Mouse (Mus musculus): Measurements from ENCODE around the gene Gpank1. TPM values are rescaled to one million over a fixed set of nuclear protein-coding genes. Genes with fewer than 3 reads are reported as not detected.

The Gpank1 gene
- polyA plus RNA-seq, 1 experiment from 2014 or later: 13.4 TPM

GRCm38 (mm10) chr17:35094475-35095365, 26.5 kb upstream of the Gpank1 start:
- DNase-seq (ENCODE audit: low spot score): no peak
- H3K36me3 ChIP-seq (ENCODE audit: control insufficient read depth, insufficient read depth, low read length): peaks cover 88% of the 10 kb centered on the region

DNA sequence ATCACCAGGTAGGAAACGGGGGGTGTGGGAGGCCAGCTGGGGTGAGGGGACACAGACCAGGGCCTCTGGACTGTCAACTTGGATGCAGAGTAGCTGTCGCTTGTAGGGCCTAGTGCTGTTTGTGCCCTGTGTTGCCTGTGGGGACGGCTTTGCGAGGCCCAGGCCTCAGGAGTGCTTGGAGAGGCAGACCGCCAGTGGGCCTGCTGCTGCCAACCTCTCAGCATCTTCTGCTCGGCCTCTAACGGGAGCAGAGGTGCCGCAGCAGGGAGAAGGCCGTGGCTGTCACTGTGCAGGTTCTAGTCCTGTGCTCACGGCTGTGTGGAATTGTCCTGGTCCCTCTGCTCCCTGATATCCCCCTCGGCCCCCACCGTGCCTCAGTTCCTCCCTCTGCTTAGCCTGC, 24.7 kb upstream of the Gpank1 start:
- Histone ChIP-seq H3K4me1 (ENCODE audit: control insufficient read depth, insufficient read depth, low read length) (no peaks in the 10 kb centered on the region), H3K9me3 (ENCODE audit: control insufficient read depth, low read length) (no peaks in the 10 kb centered on the region), H3K4me3 (ENCODE audit: low read depth, low read length) (no peak overlapping the region), H3K27me3 (replicated peaks; ENCODE audit: control insufficient read depth, insufficient read depth, low read length) (no peaks in the 10 kb centered on the region), H3K27ac (replicated peaks; ENCODE audit: low read depth, low read length) (no peak overlapping the region), H3K36me3 (ENCODE audit: control insufficient read depth, insufficient read depth, low read length) (peaks cover 97% of the 10 kb centered on the region), H3K9ac (ENCODE audit: low read depth, low read length) (no peak overlapping the region), H3K4me2 (ENCODE audit: low read depth, low read length) (no peak overlapping the region)
- no peak for DNase-seq (ENCODE audit: low spot score)
- ATAC-seq (ENCODE audit: low read depth): no peak
- WGBS: 84% methylated on average over 11 of the region's 12 CpGs

More at GRCm38 (mm10) chr17:35094475-35095365, 26.5 kb upstream of the Gpank1 start:
- no peak for ATAC-seq (ENCODE audit: low read depth)
- 93% methylated on average over 15 of the region's 15 CpGs for WGBS
- H3K4me1 ChIP-seq (ENCODE audit: control insufficient read depth, insufficient read depth, low read length): peaks cover 6% of the 10 kb centered on the region
- H3K4me2 ChIP-seq (ENCODE audit: low read depth, low read length): no peak overlapping the region
- H3K27ac ChIP-seq (replicated peaks; ENCODE audit: low read depth, low read length): no peak overlapping the region
- H3K9ac ChIP-seq (ENCODE audit: low read depth, low read length): no peak overlapping the region
- no peak overlapping the region for H3K4me3 ChIP-seq (ENCODE audit: low read depth, low read length)
- no peaks in the 10 kb centered on the region for H3K9me3 ChIP-seq (ENCODE audit: control insufficient read depth, low read length)
- no peaks in the 10 kb centered on the region for H3K27me3 ChIP-seq (replicated peaks; ENCODE audit: control insufficient read depth, insufficient read depth, low read length)

DNA sequence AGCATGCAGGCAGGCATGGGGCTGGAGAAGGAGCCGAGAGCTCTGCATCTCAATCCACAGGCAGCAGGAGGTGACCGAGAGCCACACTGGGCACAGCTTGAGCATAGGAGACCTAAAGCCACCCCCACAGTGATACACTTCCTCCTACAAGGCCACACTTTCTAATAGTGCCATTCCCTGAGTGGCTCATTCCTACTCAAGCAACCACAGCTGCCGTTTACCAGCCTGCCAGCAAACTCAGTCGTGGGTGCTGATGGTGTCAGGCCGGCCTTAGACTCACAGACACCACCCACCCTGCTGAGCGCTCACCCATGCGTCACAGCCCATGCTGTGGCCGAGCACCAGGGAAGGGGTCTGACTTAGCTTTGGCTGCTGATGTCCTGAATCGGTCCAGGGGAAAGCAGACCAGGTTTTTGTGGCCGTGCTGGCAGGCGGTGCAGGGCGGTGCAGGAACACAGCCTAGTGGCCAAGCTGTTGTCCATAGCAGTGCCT, 24.0 kb upstream of the Gpank1 start:
- Histone ChIP-seq H3K4me1 (ENCODE audit: control insufficient read depth, insufficient read depth, low read length) (no peaks in the 10 kb centered on the region), H3K27ac (replicated peaks; ENCODE audit: low read depth, low read length) (no peak overlapping the region), H3K9me3 (ENCODE audit: control insufficient read depth, low read length) (no peaks in the 10 kb centered on the region), H3K27me3 (replicated peaks; ENCODE audit: control insufficient read depth, insufficient read depth, low read length) (no peaks in the 10 kb centered on the region), H3K4me2 (ENCODE audit: low read depth, low read length) (no peak overlapping the region), H3K4me3 (ENCODE audit: low read depth, low read length) (no peak overlapping the region), H3K36me3 (ENCODE audit: control insufficient read depth, insufficient read depth, low read length) (peaks cover 98% of the 10 kb centered on the region), H3K9ac (ENCODE audit: low read depth, low read length) (no peak overlapping the region; the same call in 1 of the 2 replicates)
- 86% methylated on average over 12 of the region's 12 CpGs for WGBS
- DNase-seq (ENCODE audit: low spot score) (no peak), ATAC-seq (ENCODE audit: low read depth) (no peak)

- H3K27me3 ChIP-seq (replicated peaks; ENCODE audit: control insufficient read depth, insufficient read depth, low read length): no peaks in the 10 kb centered on the region
- H3K9me3 ChIP-seq (ENCODE audit: control insufficient read depth, low read length): no peaks in the 10 kb centered on the region
- no peaks in the 10 kb centered on the region for H3K4me1 ChIP-seq (ENCODE audit: control insufficient read depth, insufficient read depth, low read length)
- no peak for ATAC-seq (ENCODE audit: low read depth)
- H3K36me3 ChIP-seq (ENCODE audit: control insufficient read depth, insufficient read depth, low read length): peaks cover 90% of the 10 kb centered on the region
- H3K27ac ChIP-seq (replicated peaks; ENCODE audit: low read depth, low read length): no peak overlapping the region
- WGBS: 82% methylated on average over 10 of the region's 10 CpGs
- H3K4me3 ChIP-seq (ENCODE audit: low read depth, low read length): no peak overlapping the region
- no peak overlapping the region for H3K4me2 ChIP-seq (ENCODE audit: low read depth, low read length)
- no peak overlapping the region for H3K9ac ChIP-seq (ENCODE audit: low read depth, low read length)
- no peak for DNase-seq (ENCODE audit: low spot score)
These were observed 21.0 kb upstream of the Gpank1 start for GRCm38 (mm10) chr17:35100196-35100765.

DNA sequence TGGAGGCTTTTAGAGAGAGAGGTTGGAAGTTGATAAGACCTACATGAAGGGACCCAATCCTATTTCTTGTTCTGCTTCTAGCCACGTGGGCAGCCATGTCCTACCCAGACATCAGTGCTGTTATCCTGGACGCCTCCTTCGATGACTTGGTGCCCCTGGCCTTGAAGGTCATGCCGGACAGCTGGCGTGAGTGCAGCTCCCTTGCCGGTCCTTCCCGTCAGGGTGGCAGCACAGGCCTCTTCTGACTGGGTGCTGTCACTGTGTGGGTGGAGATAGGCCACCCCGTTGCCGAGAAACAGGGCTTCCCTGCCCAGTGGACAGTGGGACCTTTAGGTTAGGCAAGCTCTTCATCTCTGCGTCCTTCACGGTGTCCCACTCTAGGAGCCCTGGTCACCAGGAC, 20.1 kb upstream of the Gpank1 start:
- no peak for DNase-seq (ENCODE audit: low spot score)
- 87% methylated on average over 10 of the region's 11 CpGs for WGBS
- peaks cover 81% of the 10 kb centered on the region for H3K36me3 ChIP-seq (ENCODE audit: control insufficient read depth, insufficient read depth, low read length)

DNA sequence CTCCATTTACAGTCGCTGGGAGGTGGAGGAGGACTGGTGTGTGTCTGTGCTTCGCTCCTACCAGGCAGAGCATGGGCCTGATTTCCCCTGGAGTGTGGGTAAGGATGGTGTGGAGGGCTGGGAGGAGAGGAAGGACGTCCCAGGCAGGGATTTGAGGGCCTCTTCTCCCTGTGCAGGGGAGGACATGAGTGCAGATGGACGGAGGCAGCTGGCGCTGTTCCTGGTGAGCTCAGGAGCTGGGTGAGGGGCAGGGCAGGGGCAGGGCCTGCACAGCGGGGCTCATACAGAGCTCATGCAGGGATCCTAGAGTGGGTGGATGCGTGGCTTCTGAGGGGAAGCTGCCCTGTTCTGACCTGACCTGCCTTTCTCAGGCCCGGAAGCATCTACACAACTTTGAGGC, 19.0 kb upstream of the Gpank1 start:
- 62% methylated on average over 6 of the region's 8 CpGs for WGBS
- no peaks in the 10 kb centered on the region for H3K9me3 ChIP-seq (ENCODE audit: control insufficient read depth, low read length)
- no peak overlapping the region for H3K4me3 ChIP-seq (ENCODE audit: low read depth, low read length)
- H3K9ac ChIP-seq (ENCODE audit: low read depth, low read length): no peak overlapping the region
- H3K36me3 ChIP-seq (ENCODE audit: control insufficient read depth, insufficient read depth, low read length): peaks cover 70% of the 10 kb centered on the region
- no peak overlapping the region for H3K4me2 ChIP-seq (ENCODE audit: low read depth, low read length)
- no peaks in the 10 kb centered on the region for H3K27me3 ChIP-seq (replicated peaks; ENCODE audit: control insufficient read depth, insufficient read depth, low read length)
- H3K27ac ChIP-seq (replicated peaks; ENCODE audit: low read depth, low read length): no peak overlapping the region
- H3K4me1 ChIP-seq (ENCODE audit: control insufficient read depth, insufficient read depth, low read length): no peaks in the 10 kb centered on the region
- DNase-seq (ENCODE audit: low spot score): peak; percentile 39
- ATAC-seq (ENCODE audit: low read depth): peak; percentile 60

More for the DNA sequence above, 20.1 kb upstream of the Gpank1 start:
- Histone ChIP-seq H3K4me2 (ENCODE audit: low read depth, low read length) (no peak overlapping the region), H3K27ac (replicated peaks; ENCODE audit: low read depth, low read length) (no peak overlapping the region), H3K4me1 (ENCODE audit: control insufficient read depth, insufficient read depth, low read length) (no peaks in the 10 kb centered on the region), H3K4me3 (ENCODE audit: low read depth, low read length) (no peak overlapping the region), H3K9me3 (ENCODE audit: control insufficient read depth, low read length) (no peaks in the 10 kb centered on the region), H3K27me3 (replicated peaks; ENCODE audit: control insufficient read depth, insufficient read depth, low read length) (no peaks in the 10 kb centered on the region), H3K9ac (ENCODE audit: low read depth, low read length) (no peak overlapping the region)
- no peak for ATAC-seq (ENCODE audit: low read depth)

DNA sequence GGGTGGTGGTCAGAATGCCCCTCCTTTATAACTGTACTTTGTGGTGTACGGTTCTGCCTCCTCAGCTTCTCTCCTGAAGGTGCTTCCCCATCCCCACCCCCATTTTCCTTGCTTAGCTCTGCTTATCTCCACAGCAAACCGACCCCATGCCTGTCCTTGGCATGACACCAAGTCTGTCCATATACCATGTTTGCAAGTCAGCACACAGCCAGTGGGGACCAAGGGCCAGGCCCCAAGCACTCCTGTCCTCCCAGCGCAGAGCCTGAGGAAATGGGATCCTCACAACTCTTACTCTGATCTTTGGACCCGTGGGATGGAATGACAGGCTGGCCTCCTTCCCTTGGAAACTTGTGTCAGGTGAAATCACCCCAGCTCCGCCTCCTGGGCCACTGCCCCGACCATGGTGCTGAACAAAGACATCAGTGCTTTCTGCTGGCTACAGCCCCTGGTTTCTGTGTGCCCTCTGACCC, 18.0 kb upstream of the Gpank1 start:
- Histone ChIP-seq H3K9me3 (ENCODE audit: control insufficient read depth, low read length) (no peaks in the 10 kb centered on the region), H3K4me2 (ENCODE audit: low read depth, low read length) (no peak overlapping the region), H3K27ac (replicated peaks; ENCODE audit: low read depth, low read length) (no peak overlapping the region), H3K36me3 (ENCODE audit: control insufficient read depth, insufficient read depth, low read length) (peaks cover 61% of the 10 kb centered on the region), H3K27me3 (replicated peaks; ENCODE audit: control insufficient read depth, insufficient read depth, low read length) (no peaks in the 10 kb centered on the region), H3K4me1 (ENCODE audit: control insufficient read depth, insufficient read depth, low read length) (no peaks in the 10 kb centered on the region), H3K4me3 (ENCODE audit: low read depth, low read length) (no peak overlapping the region), H3K9ac (ENCODE audit: low read depth, low read length) (no peak overlapping the region)
- no peak for ATAC-seq (ENCODE audit: low read depth)
- DNase-seq (ENCODE audit: low spot score): no peak
- 70% methylated on average over 6 of the region's 6 CpGs for WGBS

- ATAC-seq (ENCODE audit: low read depth): no peak
- no peak for DNase-seq (ENCODE audit: low spot score)
- H3K4me2 ChIP-seq (ENCODE audit: low read depth, low read length): no peak overlapping the region
- no peak overlapping the region for H3K4me3 ChIP-seq (ENCODE audit: low read depth, low read length)
- 89% methylated on average over 7 of the region's 7 CpGs for WGBS
- H3K9ac ChIP-seq (ENCODE audit: low read depth, low read length): no peak overlapping the region
- no peak overlapping the region for H3K27ac ChIP-seq (replicated peaks; ENCODE audit: low read depth, low read length)
- H3K27me3 ChIP-seq (replicated peaks; ENCODE audit: control insufficient read depth, insufficient read depth, low read length): no peaks in the 10 kb centered on the region
- no peaks in the 10 kb centered on the region for H3K9me3 ChIP-seq (ENCODE audit: control insufficient read depth, low read length)
- H3K4me1 ChIP-seq (ENCODE audit: control insufficient read depth, insufficient read depth, low read length): no peaks in the 10 kb centered on the region
- H3K36me3 ChIP-seq (ENCODE audit: control insufficient read depth, insufficient read depth, low read length): peaks cover 53% of the 10 kb centered on the region
These were observed 17.2 kb upstream of the Gpank1 start for GRCm38 (mm10) chr17:35104079-35104478.

Data from embryonic facial prominence, embryonic 14.5 days (tissue).